Mouse (Mus musculus) kidney, adult 2 months (tissue): Measurements from ENCODE around the gene Agps.

Experiments
- CTCF ChIP-seq: fragments of 200-500 bp; conservative IDR thresholded peaks from 2 replicates; pipeline ENCODE4 v1.5.1; 2011; ENCODE audit warnings: low read depth, mild to moderate bottlenecking, control low read depth, low read length, moderate library complexity, mixed read lengths; ENCODE audit not compliant: insufficient read depth, insufficient read length
- POLR2A ChIP-seq: fragments of 200-500 bp; IDR thresholded peaks from one replicate; pipeline ENCODE4 v1.6.1; 2011; ENCODE audit warnings: low read depth, low read length, control low read depth

GRCm38 (mm10) chr2:75891981-75892380 lies 60.0 kb downstream of the Agps start:
- TF ChIP-seq POLR2A (no peak), CTCF (no peak)
